Mouse (Mus musculus) limb, embryonic 14.5 days (tissue): ENCODE measurements at regions not wholly inside any gene's neighbourhood (a gene's known extent, or its start where the extent isn't known, plus 50 kb on each side); places are given as distances from the start of the nearest gene placed in this dataset.

Source experiments
- ATAC-seq: fragments of 200-750 bp; cut with Nextera tagmentation; 2 replicates; pipeline ENCODE4 v1.8.0; 2017; ENCODE audit warnings: low read depth, moderate number of reproducible peaks, moderate TSS enrichment; ENCODE audit not compliant: low FRiP score
- DNase-seq: peaks from one replicate; pipeline ENCODE4 v3.0.0-alpha.2; 2015; ENCODE audit warnings: low spot score
- H3K27ac ChIP-seq: fragments of 300-500 bp; sonication (generic); replicated peaks from 2 replicates; pipeline ENCODE4 v1.5.1; 2014; ENCODE audit warnings: low read depth, mild to moderate bottlenecking, low read length, moderate library complexity, mixed read lengths
- H3K27me3 ChIP-seq: fragments of 300-500 bp; sonication (generic); 2 replicates; pipeline ENCODE4 v1.6.1; 2014; ENCODE audit warnings: low read length, mixed read lengths; ENCODE audit not compliant: control insufficient read depth, insufficient read depth
- H3K36me3 ChIP-seq: fragments of 300-500 bp; sonication (generic); 2 replicates; pipeline ENCODE4 v1.6.1; 2014; ENCODE audit warnings: mild to moderate bottlenecking, low read length, moderate library complexity, mixed read lengths; ENCODE audit not compliant: control insufficient read depth, insufficient read depth
- H3K4me1 ChIP-seq: fragments of 300-500 bp; sonication (generic); 2 replicates; pipeline ENCODE4 v1.6.1; 2014; ENCODE audit warnings: antibody characterized with exemption, low read length, mixed read lengths; ENCODE audit not compliant: control insufficient read depth, insufficient read depth
- H3K4me2 ChIP-seq: fragments of 300-500 bp; sonication (generic); replicated peaks from 2 replicates; pipeline ENCODE4 v1.6.1; 2014; ENCODE audit warnings: low read depth, mild to moderate bottlenecking, low read length, moderate library complexity; ENCODE audit not compliant: severe bottlenecking
- H3K4me3 ChIP-seq: fragments of 300-500 bp; sonication (generic); replicated peaks from 2 replicates; pipeline ENCODE4 v1.5.1; 2014; ENCODE audit warnings: low read length
- H3K9ac ChIP-seq: fragments of 300-500 bp; sonication (generic); 2 replicates; pipeline ENCODE4 v1.6.1; 2014; ENCODE audit warnings: mild to moderate bottlenecking, low read depth, low read length, moderate library complexity; ENCODE audit not compliant: severe bottlenecking
- H3K9me3 ChIP-seq: fragments of 300-500 bp; sonication (generic); 2 replicates; pipeline ENCODE4 v1.6.1; 2016; ENCODE audit warnings: low read length; ENCODE audit not compliant: control insufficient read depth
- POLR2A ChIP-seq: fragments of 200-500 bp; IDR thresholded peaks from 2 replicates; pipeline ENCODE4 v1.8.0; 2012; ENCODE audit warnings: inconsistent platforms, mild to moderate bottlenecking, moderate library complexity, borderline replicate concordance; ENCODE audit not compliant: insufficient read depth, insufficient read length; ENCODE audit errors: extremely low read depth
- WGBS: fragments of 180-500 bp; shearing (Covaris S2); extraction: QIAGEN DNeasy Blood & Tissue Kit; methylation state at CpG from one replicate; pipeline ENCODE4 v1.1.7; 2014; 5-methylcytosine and 5-hydroxymethylcytosine counted together

DNA sequence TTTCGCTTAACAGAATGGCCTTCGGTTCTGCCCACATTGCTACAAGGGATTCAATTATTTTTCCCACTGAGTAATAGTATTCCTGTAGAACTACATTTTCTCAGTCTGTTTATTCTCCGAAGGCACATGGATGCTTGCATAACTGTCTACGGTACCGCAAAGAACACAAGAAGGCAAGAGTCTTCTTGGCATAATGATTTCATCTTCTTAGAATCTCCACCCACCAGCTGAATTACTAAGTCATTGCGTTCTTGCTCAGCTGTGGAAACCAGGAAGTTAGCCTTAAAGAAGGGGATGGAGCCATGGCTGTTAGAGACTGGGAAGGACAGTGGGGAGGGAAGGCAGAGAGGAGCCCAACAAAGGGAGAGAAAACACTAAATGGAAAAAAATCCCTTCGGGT is 116.4 kb upstream of the Kit start:
- Histone ChIP-seq H3K9ac (no peak overlapping the region), H3K4me1 (no peaks in the 10 kb centered on the region), H3K4me3 (no peak overlapping the region), H3K4me2 (no peak overlapping the region), H3K27me3 (no peaks in the 10 kb centered on the region), H3K27ac (no peak overlapping the region), H3K36me3 (no peaks in the 10 kb centered on the region), H3K9me3 (no peaks in the 10 kb centered on the region)
- no peak for TF ChIP-seq POLR2A
- ATAC-seq (no peak), DNase-seq (no peak)
- WGBS = 91% methylated on average over 7 of the region's 7 CpGs

DNA sequence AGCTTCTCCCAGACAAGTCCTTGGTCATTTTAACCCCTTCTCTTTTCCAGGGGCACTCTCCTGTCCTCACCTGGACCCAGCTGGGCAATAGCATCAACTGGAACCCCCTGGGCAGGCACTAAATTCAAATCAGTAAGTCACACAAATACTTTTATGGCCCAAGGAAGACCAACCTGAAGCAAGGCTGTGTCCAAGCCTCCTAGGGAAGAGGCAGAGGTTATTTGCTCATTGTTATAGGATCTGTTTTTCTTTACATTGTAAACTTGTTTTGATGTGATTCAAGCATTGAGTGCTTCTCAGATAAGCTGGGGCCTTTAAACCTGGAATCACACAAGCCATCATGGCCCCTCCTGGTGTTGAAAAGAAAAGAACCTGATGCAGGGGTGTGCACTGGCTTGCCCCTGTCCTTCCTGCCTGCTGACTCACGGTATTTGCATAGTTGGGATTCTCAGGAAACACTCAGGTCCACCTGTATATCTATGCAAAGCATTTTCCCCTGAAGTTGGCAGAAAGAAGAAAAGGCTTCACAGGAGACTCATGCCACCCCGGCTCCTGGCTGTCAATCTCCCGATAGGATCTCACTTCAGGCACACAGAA is 114.9 kb upstream of the Kit start:
- Histone ChIP-seq H3K4me2 (no peak overlapping the region), H3K27me3 (no peaks in the 10 kb centered on the region), H3K9me3 (no peaks in the 10 kb centered on the region), H3K4me1 (no peaks in the 10 kb centered on the region), H3K9ac (no peak overlapping the region), H3K4me3 (no peak overlapping the region), H3K36me3 (no peaks in the 10 kb centered on the region), H3K27ac (no peak overlapping the region)
- no peak for ATAC-seq
- no peak for DNase-seq
- TF ChIP-seq POLR2A = no peak
- 56% methylated on average over 3 of the region's 3 CpGs for WGBS

DNA sequence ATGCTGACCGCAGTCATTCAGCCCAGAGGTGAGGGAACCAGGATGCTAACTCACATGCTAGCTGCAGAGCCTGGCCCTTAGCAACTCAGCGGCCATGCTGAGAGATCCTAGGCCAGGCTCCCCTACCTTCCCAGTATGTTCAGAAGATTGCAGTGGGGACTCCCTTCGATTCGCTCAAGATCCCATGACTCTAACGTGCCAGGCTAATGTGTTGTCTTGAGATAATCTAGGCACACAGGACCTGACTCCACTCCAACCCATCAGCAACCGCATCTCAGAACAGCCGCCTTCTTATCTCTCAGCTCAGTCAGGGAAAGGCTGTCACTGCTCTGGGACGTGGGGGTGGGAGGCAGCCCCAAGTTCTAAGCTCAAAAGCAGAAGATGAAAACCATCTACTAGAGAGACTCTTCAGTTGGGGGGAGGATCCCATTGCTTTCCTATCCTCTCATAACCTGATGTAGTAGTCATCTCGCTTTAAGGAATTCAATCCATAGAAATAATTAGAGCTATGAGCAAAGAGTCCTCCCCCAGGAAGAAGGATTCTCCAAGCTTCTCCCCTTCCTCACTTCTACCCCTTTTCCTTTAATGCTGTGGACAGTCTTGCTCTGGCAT is 114.2 kb upstream of the Kit start:
- no peak for TF ChIP-seq POLR2A
- Histone ChIP-seq H3K4me2 (no peak overlapping the region), H3K4me1 (no peaks in the 10 kb centered on the region), H3K27ac (no peak overlapping the region), H3K27me3 (no peaks in the 10 kb centered on the region), H3K9ac (no peak overlapping the region), H3K4me3 (no peak overlapping the region), H3K9me3 (no peaks in the 10 kb centered on the region), H3K36me3 (no peaks in the 10 kb centered on the region)
- ATAC-seq (no peak), DNase-seq (no peak)
- WGBS = 74% methylated on average over 9 of the region's 9 CpGs

DNA sequence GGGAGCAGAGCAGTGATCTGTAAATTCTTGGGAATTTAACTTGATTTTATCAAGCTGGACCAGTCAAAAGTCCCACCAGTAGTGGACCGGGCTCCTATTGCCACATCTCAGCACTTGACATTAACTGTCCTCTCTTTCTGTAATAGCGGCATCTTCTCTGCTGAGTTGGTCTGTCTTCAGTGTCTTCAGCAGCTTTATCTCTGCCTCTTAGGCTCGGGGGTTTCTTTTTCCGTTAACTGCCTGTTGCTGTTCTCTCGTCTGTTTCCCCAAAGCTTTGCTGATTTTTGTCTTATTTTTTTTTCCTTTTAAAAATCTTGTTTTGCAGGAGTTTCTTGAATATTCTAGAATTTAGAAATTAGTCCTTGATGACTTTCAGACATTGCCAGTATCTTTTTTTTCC is 113.3 kb upstream of the Kit start:
- Histone ChIP-seq H3K36me3 (no peaks in the 10 kb centered on the region), H3K4me3 (no peak overlapping the region), H3K9me3 (no peaks in the 10 kb centered on the region), H3K9ac (no peak overlapping the region), H3K4me2 (no peak overlapping the region), H3K27ac (no peak overlapping the region), H3K4me1 (no peaks in the 10 kb centered on the region), H3K27me3 (no peaks in the 10 kb centered on the region)
- no peak for DNase-seq
- TF ChIP-seq POLR2A = no peak
- ATAC-seq = no peak
- WGBS = 91% methylated on average over 5 of the region's 5 CpGs

DNA sequence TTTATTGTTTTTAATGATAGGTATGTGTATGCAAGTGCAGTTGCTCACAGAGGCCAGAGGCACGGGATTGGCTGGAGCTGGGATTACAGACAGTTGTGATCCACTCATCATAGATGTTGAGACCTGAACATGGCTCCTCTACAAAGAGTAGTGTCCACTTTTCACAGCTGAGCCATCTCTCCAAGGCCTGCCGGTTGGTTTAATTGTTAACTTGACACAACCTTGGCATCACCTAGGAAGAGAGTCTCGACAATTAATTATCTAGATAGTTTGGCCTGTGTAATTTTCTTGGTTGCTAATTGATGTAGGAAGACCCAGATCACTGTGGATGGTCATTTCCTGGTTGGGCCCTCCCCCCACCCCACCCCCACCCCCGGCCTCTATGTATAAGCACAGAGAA is 111.1 kb upstream of the Kit start:
- H3K36me3 ChIP-seq = no peaks in the 10 kb centered on the region

More for the DNA sequence above, 111.1 kb upstream of the Kit start:
- Histone ChIP-seq H3K4me3 (no peak overlapping the region), H3K9me3 (no peaks in the 10 kb centered on the region), H3K27ac (no peak overlapping the region), H3K9ac (no peak overlapping the region), H3K27me3 (no peaks in the 10 kb centered on the region), H3K4me1 (peaks cover 8% of the 10 kb centered on the region; the same call in 1 of the 2 replicates), H3K4me2 (no peak overlapping the region)
- WGBS = 90% methylated on average over 4 of the region's 4 CpGs
- ATAC-seq (no peak), DNase-seq (no peak)
- TF ChIP-seq POLR2A = no peak
